Mouse (Mus musculus): ENCODE data around the gene Ssna1.

DNA sequence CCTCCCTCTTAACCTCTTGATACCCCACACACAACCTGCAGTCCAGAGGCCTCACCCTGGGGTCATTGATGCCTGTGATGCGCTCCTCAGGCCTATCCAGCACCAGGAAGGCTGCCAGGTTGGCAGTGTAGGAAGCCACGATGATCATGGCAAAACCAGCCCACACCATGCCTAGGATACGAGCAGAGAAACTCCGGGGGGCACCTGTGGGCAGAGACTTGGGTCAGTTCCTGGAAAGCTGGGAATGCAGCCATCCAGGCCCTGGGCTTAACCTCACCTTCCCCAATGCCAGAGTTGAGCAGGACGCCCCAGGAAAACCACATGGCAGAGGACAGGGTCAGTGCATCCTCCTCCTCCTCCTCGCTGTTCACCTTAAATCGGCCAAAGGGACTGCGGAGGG lies 24.9 kb upstream of the Ssna1 start:
- TF ChIP-seq EP300 (IDR thresholded peaks at IDR 0.05; ENCODE audit: low read length): no peak
- TF ChIP-seq ZNF384 (IDR thresholded peaks at IDR 0.05; ENCODE audit: low read depth, low read length): no peak
- no peak for TF ChIP-seq CTCF (conservative IDR thresholded peaks at IDR 0.05 in 1 of 2, IDR thresholded peaks at IDR 0.05 in 1 of 2; ENCODE audit: low read depth in 2 of 2, low read length in 2 of 2)
- TF ChIP-seq POLR2A (IDR thresholded peaks at IDR 0.05; ENCODE audit: low read depth, low read length): no peak
- TF ChIP-seq CHD2 (IDR thresholded peaks at IDR 0.05; ENCODE audit: low read length): no peak
- TF ChIP-seq ELF1 (IDR thresholded peaks at IDR 0.05; ENCODE audit: low read depth, low read length): no peak
- TF ChIP-seq MAZ (IDR thresholded peaks at IDR 0.05; ENCODE audit: low read depth, low read length): no peak
- no peak for TF ChIP-seq GABPA (IDR thresholded peaks at IDR 0.05; ENCODE audit: insufficient replicate concordance, low read depth, low read length)
- TF ChIP-seq RAD21 (IDR thresholded peaks at IDR 0.05; ENCODE audit: low read depth, low read length): no peak
- TF ChIP-seq USF1 (IDR thresholded peaks at IDR 0.05; ENCODE audit: low read depth, low read length): no peak
- TF ChIP-seq RCOR1 (conservative IDR thresholded peaks at IDR 0.05; ENCODE audit: low read depth, low read length): no peak
- no peak for TF ChIP-seq POLR2AphosphoS2 (IDR thresholded peaks at IDR 0.05; ENCODE audit: low read depth, low read length)
- TF ChIP-seq TBP (conservative IDR thresholded peaks at IDR 0.05; ENCODE audit: low read depth, low read length): no peak

All from CH12.LX (cell line).